Mouse (Mus musculus): Measurements from ENCODE around the gene Tk1. TPM values are rescaled to one million over a fixed set of nuclear protein-coding genes. Genes with fewer than 3 reads are reported as not detected.
A peak's percentile ranks its signal among the peaks of the same experiment; 100 is the strongest.
"Not testable (repeated sequence)": the region's sequence is repeated elsewhere in the genome, so short reads cannot be mapped to it uniquely, and the experiment has no call there.

Tk1 gene
- total RNA-seq, 2 experiments from 2014 or later, result 2.6 to 4.4 TPM

GRCm38 (mm10) chr11:117848985-117849671 lies 23.2 kb upstream of the Tk1 start, which contains the start of gene Birc5:
TSS of gene Birc5 (plus strand) at chr11:117849251.
- peak; percentile 93 to 98 for DNase-seq (ENCODE audit: extremely low spot score in 1 of 2, low spot score in 2 of 2)
- intact Hi-C loops (cut with DNase I), result no loop called here

- DNase-seq (ENCODE audit: extremely low spot score in 1 of 2, low spot score in 2 of 2), result no peak
- intact Hi-C loops (cut with DNase I), result no loop called here
Observed at GRCm38 (mm10) chr11:117848271-117848984, 22.5 kb upstream of the Tk1 start.

GRCm38 (mm10) chr11:117847593-117848215 lies 21.8 kb upstream of the Tk1 start:
- intact Hi-C loops (cut with DNase I), result no loop called here
- DNase-seq (ENCODE audit: extremely low spot score in 1 of 2, low spot score in 2 of 2), result no peak

- no peak for DNase-seq (ENCODE audit: extremely low spot score in 1 of 2, low spot score in 2 of 2)
- intact Hi-C loops (cut with DNase I), result no loop called here
Observed at GRCm38 (mm10) chr11:117846640-117847039, 20.7 kb upstream of the Tk1 start.

- intact Hi-C loops (cut with DNase I), result no loop called here
Observed at GRCm38 (mm10) chr11:117845651-117846050, 19.8 kb upstream of the Tk1 start.

GRCm38 (mm10) chr11:117844997-117845396 lies 19.1 kb upstream of the Tk1 start:
- DNase-seq (ENCODE audit: extremely low spot score in 1 of 2, low spot score in 2 of 2), result no peak
- intact Hi-C loops (cut with DNase I), result no loop called here

More at GRCm38 (mm10) chr11:117845651-117846050, 19.8 kb upstream of the Tk1 start:
- DNase-seq (ENCODE audit: extremely low spot score in 1 of 2, low spot score in 2 of 2), result no peak

GRCm38 (mm10) chr11:117843434-117843833 lies 17.5 kb upstream of the Tk1 start:
- intact Hi-C loops (cut with DNase I), result no loop called here
- no peak for DNase-seq (ENCODE audit: extremely low spot score in 1 of 2, low spot score in 2 of 2)

- DNase-seq (ENCODE audit: extremely low spot score in 1 of 2, low spot score in 2 of 2), result no peak
- intact Hi-C loops (cut with DNase I), result no loop called here
Observed at GRCm38 (mm10) chr11:117840910-117841309, 15.0 kb upstream of the Tk1 start.

GRCm38 (mm10) chr11:117839021-117839420 lies 13.1 kb upstream of the Tk1 start:
- no peak for DNase-seq (ENCODE audit: extremely low spot score in 1 of 2, low spot score in 2 of 2)

GRCm38 (mm10) chr11:117838572-117838971 lies 12.7 kb upstream of the Tk1 start:
- intact Hi-C loops (cut with DNase I), result no loop called here
- DNase-seq (ENCODE audit: extremely low spot score in 1 of 2, low spot score in 2 of 2), result no peak

More at GRCm38 (mm10) chr11:117839021-117839420, 13.1 kb upstream of the Tk1 start:
- intact Hi-C loops (cut with DNase I), result no loop called here

GRCm38 (mm10) chr11:117836306-117836705 lies 10.4 kb upstream of the Tk1 start:
- DNase-seq (ENCODE audit: extremely low spot score in 1 of 2, low spot score in 2 of 2), result peak in 1 of 2 experiments; percentile 62
- intact Hi-C loops (cut with DNase I), result no loop called here

- no peak for DNase-seq (ENCODE audit: extremely low spot score in 1 of 2, low spot score in 2 of 2)
- intact Hi-C loops (cut with DNase I), result no loop called here
Observed at GRCm38 (mm10) chr11:117834086-117834485, 8.2 kb upstream of the Tk1 start.

- DNase-seq (ENCODE audit: extremely low spot score in 1 of 2, low spot score in 2 of 2); intact Hi-C loops (cut with DNase I): not testable (repeated sequence)
Observed at GRCm38 (mm10) chr11:117833509-117833908, 7.6 kb upstream of the Tk1 start.

GRCm38 (mm10) chr11:117832086-117832969 lies 6.4 kb upstream of the Tk1 start:
- DNase-seq (ENCODE audit: extremely low spot score in 1 of 2, low spot score in 2 of 2), result peak in 1 of 2 experiments; percentile 86
- intact Hi-C loops (cut with DNase I), result no loop called here

GRCm38 (mm10) chr11:117830401-117830800 lies 4.5 kb upstream of the Tk1 start:
- intact Hi-C loops (cut with DNase I), result no loop called here
- no peak for DNase-seq (ENCODE audit: extremely low spot score in 1 of 2, low spot score in 2 of 2)

- no peak for DNase-seq (ENCODE audit: extremely low spot score in 1 of 2, low spot score in 2 of 2)
- intact Hi-C loops (cut with DNase I), result loop anchor here (5.0 kb wide), 1 partner anchor 592 kb away; no protein-coding TSS in a partner anchor
Observed at GRCm38 (mm10) chr11:117829671-117830215, 3.9 kb upstream of the Tk1 start.

- DNase-seq (ENCODE audit: extremely low spot score in 1 of 2, low spot score in 2 of 2), result peak in 1 of 2 experiments; percentile 70
- intact Hi-C loops (cut with DNase I), result loop anchor here (5.0 kb wide), 1 partner anchor 592 kb away; no protein-coding TSS in a partner anchor
Observed at GRCm38 (mm10) chr11:117828888-117829604, 3.2 kb upstream of the Tk1 start.
